ENCODE assay signal across 9 mouse cellular contexts in the genomic region with DNA sequence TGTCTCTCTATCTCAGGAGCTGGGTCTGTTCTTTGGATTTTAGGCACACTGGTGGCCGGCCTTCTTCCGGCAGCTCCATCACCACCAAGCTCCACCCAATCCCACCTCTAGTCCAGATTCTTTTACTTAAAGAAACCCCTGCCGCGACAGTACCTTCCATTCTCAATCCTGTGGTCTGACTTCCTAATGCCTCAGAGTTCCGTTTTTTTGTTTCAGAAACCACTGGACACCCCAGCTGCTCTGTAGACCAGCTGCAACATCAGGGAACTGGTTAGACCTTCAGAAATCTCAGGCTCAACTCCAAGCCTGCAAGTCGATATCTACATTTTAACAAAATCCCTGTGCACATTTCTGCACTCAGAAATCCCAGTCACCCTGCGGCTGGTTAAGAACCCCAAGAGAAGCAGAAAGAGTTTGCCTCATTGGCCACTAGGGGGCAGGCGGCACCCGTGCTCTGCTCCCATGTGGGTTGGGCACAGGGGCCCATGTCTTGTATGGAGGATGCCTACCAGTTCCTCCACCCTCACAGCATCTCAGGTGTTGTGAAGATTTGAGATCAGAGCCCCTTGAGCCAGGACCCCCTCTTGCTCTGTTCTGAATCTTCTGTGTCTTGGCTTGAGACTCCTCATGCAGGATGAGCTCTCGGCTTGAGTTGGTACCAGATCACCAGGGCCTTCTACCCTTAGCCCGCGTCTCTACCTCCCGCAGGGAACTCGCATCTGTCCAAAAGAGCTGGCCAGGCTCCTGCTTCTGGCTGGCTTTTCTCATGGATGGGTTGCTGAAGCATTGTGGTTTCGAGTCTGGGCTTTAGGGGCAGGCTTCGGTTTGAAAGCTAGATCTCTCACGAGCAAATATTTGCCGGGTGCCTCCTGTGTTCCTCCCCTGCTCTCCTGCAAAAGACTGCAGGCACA.
A peak's percentile ranks its signal among the peaks of the same experiment; 100 is the strongest.
DNase-seq lines count a peak whose midpoint lies in the region; ATAC-seq and TF ChIP-seq lines count a peak whose summit lies in the region.
"Had no signal": no experiment of that assay in that cellular context is flagged by ENCODE, and none has a peak within 500 bp of the region (broad histone marks: within the 10 kb centered on the region; RNA-seq: fewer than 3 reads in every experiment).

No protein-coding gene starts in this region.

- no peak overlapping the region for H3K9ac ChIP-seq in forebrain, embryonic 16.5 days (replicated peaks; ENCODE audit: low read depth, low read length)
- H3K9ac ChIP-seq: limb, embryonic 15.5 days had no signal

- peak; percentile 2 for DNase-seq in Patski (ENCODE audit: low read depth, low spot score)
- DNase-seq in cerebellum, adult 11 months: peak; percentile 80
- peak; percentile 64 to 76 for DNase-seq in layer of hippocampus, postnatal 14 days (ENCODE audit: low spot score in 2 of 2)
- peak; percentile 69 to 82 for DNase-seq in right cerebral cortex, postnatal 10 days (ENCODE audit: low spot score in 2 of 2)
- DNase-seq in urinary bladder, postnatal 4 days (ENCODE audit: low spot score in 2 of 2): peak; percentile 30 to 78

- peak; percentile 92 for TF ChIP-seq CTCF in Patski (IDR thresholded peaks at IDR 0.05)

- no peak overlapping the region for H3K4me2 ChIP-seq in forebrain, embryonic 16.5 days (ENCODE audit: low read length)
- H3K4me2 ChIP-seq: limb, embryonic 15.5 days had no signal

- POLR2A ChIA-PET in Patski (lab: Charles Lee): no interaction called here

- peaks cover 7% of the 10 kb centered on the region; the same call in 1 of the 2 replicates for H3K9me3 ChIP-seq in forebrain, embryonic 16.5 days (ENCODE audit: control insufficient read depth, low read length)
- H3K9me3 ChIP-seq: limb, embryonic 15.5 days had no signal

- H3K27ac ChIP-seq in forebrain, embryonic 16.5 days (ENCODE audit: low read length): no peak overlapping the region
- H3K27ac ChIP-seq: limb, embryonic 15.5 days had no signal

- H3K36me3 ChIP-seq in forebrain, embryonic 16.5 days (ENCODE audit: control insufficient read depth, insufficient read depth): no peaks in the 10 kb centered on the region; the same call in 1 of the 2 replicates
- H3K36me3 ChIP-seq: limb, embryonic 15.5 days had no signal

- CTCF ChIA-PET in Patski (lab: Charles Lee): interaction anchor here (1.0 to 1.9 kb wide), 5 partner anchors 10 to 454 kb away, joined by 3 to 6 read pairs (median 4); no protein-coding TSS in a partner anchor

- peak; percentile 48 for ATAC-seq in Patski
- ATAC-seq in forebrain, embryonic 16.5 days: peak; percentile 81
- peak; percentile 44 to 63 for ATAC-seq in hematopoietic stem cell, adult 5-6 weeks (replicated peaks in 1 of 2; ENCODE audit: insufficient read depth in 1 of 2, low FRiP score in 2 of 2, low TSS enrichment in 1 of 2, low read depth in 1 of 2, poor library complexity in 2 of 2, severe bottlenecking in 2 of 2)
- peak; percentile 81 for ATAC-seq in megakaryocyte, adult 5-6 weeks (ENCODE audit: poor library complexity, severe bottlenecking)

- no peak overlapping the region for H3K4me3 ChIP-seq in forebrain, embryonic 16.5 days (replicated peaks; ENCODE audit: low read length)
- H3K4me3 ChIP-seq: limb, embryonic 15.5 days had no signal

- in situ Hi-C loops in Patski (cut with MboI; ENCODE audit: low pct_unique_long_range_greater_than_20kb): loop anchor here (10.0 kb wide), 1 partner anchor 194 kb away; no protein-coding TSS in a partner anchor

- no peaks in the 10 kb centered on the region for H3K4me1 ChIP-seq in forebrain, embryonic 16.5 days (replicated peaks; ENCODE audit: control insufficient read depth, insufficient read depth, low read length)
- H3K4me1 ChIP-seq: limb, embryonic 15.5 days had no signal

- WGBS in forebrain, embryonic 16.5 days: 49% methylated on average over 18 of the region's 18 CpGs

- peaks cover 8% of the 10 kb centered on the region for H3K27me3 ChIP-seq in Patski
- no peaks in the 10 kb centered on the region for H3K27me3 ChIP-seq in forebrain, embryonic 16.5 days (replicated peaks; ENCODE audit: control insufficient read depth, insufficient read depth, low read length)

Comparison
In these comparisons a context has a peak if more than half of its experiments do, and no peak if none do; other contexts are left out.
1. DNase-seq: peak in every context shown above with its lines; median percentile 80 in cerebellum, adult 11 months; 76 in right cerebral cortex, postnatal 10 days; 70 in layer of hippocampus, postnatal 14 days; 54 in urinary bladder, postnatal 4 days; 2 in Patski.